Mouse (Mus musculus): ENCODE results near the gene Ppat. TPM values are rescaled to one million over a fixed set of nuclear protein-coding genes. Genes with fewer than 3 reads are reported as not detected.
"Not testable (repeated sequence)": the region's sequence is repeated elsewhere in the genome, so short reads cannot be mapped to it uniquely, and the experiment has no call there.

Ppat gene
- polyA plus RNA-seq, 1 experiment = 5.3 TPM

- Histone ChIP-seq H3K27ac (replicated peaks; ENCODE audit: low read depth, low read length) (peak overlapping the region; percentile 56; the same call in 1 of the 2 replicates), H3K4me3 (ENCODE audit: insufficient read depth, low read depth, low read length) (peak overlapping the region; percentile 41)
Observed at GRCm38 (mm10) chr5:76928124-76928832, 23.1 kb downstream of the Ppat start.

GRCm38 (mm10) chr5:76924296-76924695 is 27.1 kb downstream of the Ppat start:
- Histone ChIP-seq H3K27ac (replicated peaks; ENCODE audit: low read depth, low read length) (no peak overlapping the region), H3K4me3 (ENCODE audit: insufficient read depth, low read depth, low read length) (no peak overlapping the region), H3K4me1 (ENCODE audit: control insufficient read depth, insufficient read depth, insufficient read length, low read length) (peaks cover 3% of the 10 kb centered on the region; the same call in 1 of the 2 replicates)

More at GRCm38 (mm10) chr5:76928124-76928832, 23.1 kb downstream of the Ppat start:
- peaks cover 3% of the 10 kb centered on the region for H3K4me1 ChIP-seq (ENCODE audit: control insufficient read depth, insufficient read depth, insufficient read length, low read length)

- no peaks in the 10 kb centered on the region for H3K4me1 ChIP-seq (ENCODE audit: control insufficient read depth, insufficient read depth, insufficient read length, low read length)
- H3K4me3 ChIP-seq (ENCODE audit: insufficient read depth, low read depth, low read length) = no peak overlapping the region
- no peak overlapping the region for H3K27ac ChIP-seq (replicated peaks; ENCODE audit: low read depth, low read length)
Observed at GRCm38 (mm10) chr5:76923428-76923827, 27.9 kb downstream of the Ppat start.

- no peak overlapping the region for H3K4me3 ChIP-seq (ENCODE audit: insufficient read depth, low read depth, low read length)
- no peaks in the 10 kb centered on the region for H3K4me1 ChIP-seq (ENCODE audit: control insufficient read depth, insufficient read depth, insufficient read length, low read length)
- H3K27ac ChIP-seq (replicated peaks; ENCODE audit: low read depth, low read length) = no peak overlapping the region
Observed at GRCm38 (mm10) chr5:76922833-76923232, 28.5 kb downstream of the Ppat start.

GRCm38 (mm10) chr5:76912522-76912921 is 38.9 kb downstream of the Ppat start:
- not testable (repeated sequence) for H3K4me3 ChIP-seq (ENCODE audit: insufficient read depth, low read depth, low read length); H3K27ac ChIP-seq (replicated peaks; ENCODE audit: low read depth, low read length); H3K4me1 ChIP-seq (ENCODE audit: control insufficient read depth, insufficient read depth, insufficient read length, low read length)

- Histone ChIP-seq H3K4me1 (ENCODE audit: control insufficient read depth, insufficient read depth, insufficient read length, low read length) (no peaks in the 10 kb centered on the region), H3K27ac (replicated peaks; ENCODE audit: low read depth, low read length) (no peak overlapping the region), H3K4me3 (ENCODE audit: insufficient read depth, low read depth, low read length) (no peak overlapping the region)
Observed at GRCm38 (mm10) chr5:76910807-76911206, 40.6 kb downstream of the Ppat start.

- peak overlapping the region; percentile 82 for H3K4me3 ChIP-seq (ENCODE audit: insufficient read depth, low read depth, low read length)
- H3K27ac ChIP-seq (replicated peaks; ENCODE audit: low read depth, low read length) = peak overlapping the region; percentile 81
- H3K4me1 ChIP-seq (ENCODE audit: control insufficient read depth, insufficient read depth, insufficient read length, low read length) = no peaks in the 10 kb centered on the region
Observed at GRCm38 (mm10) chr5:76906155-76906499, 45.3 kb downstream of the Ppat start.

GRCm38 (mm10) chr5:76905405-76906154 is 45.8 kb downstream of the Ppat start, which contains the start of gene Aasdh:
Gene Aasdh (minus strand): TSS chr5:76905514.
- H3K4me3 ChIP-seq (ENCODE audit: insufficient read depth, low read depth, low read length) = peak within 1 kb of the TSS; percentile 82

GRCm38 (mm10) chr5:76904713-76905404 is 46.5 kb downstream of the Ppat start:
- Histone ChIP-seq H3K27ac (replicated peaks; ENCODE audit: low read depth, low read length) (peak overlapping the region; percentile 53; the same call in 1 of the 2 replicates), H3K4me1 (ENCODE audit: control insufficient read depth, insufficient read depth, insufficient read length, low read length) (no peaks in the 10 kb centered on the region), H3K4me3 (ENCODE audit: insufficient read depth, low read depth, low read length) (peak overlapping the region; percentile 82)

More at GRCm38 (mm10) chr5:76905405-76906154, 45.8 kb downstream of the Ppat start, which contains the start of gene Aasdh:
- Histone ChIP-seq H3K27ac (replicated peaks; ENCODE audit: low read depth, low read length) (peak within 1 kb of the TSS; percentile 81), H3K4me1 (ENCODE audit: control insufficient read depth, insufficient read depth, insufficient read length, low read length) (no peaks in the 10 kb centered on the region)

GRCm38 (mm10) chr5:76902131-76902530 is 49.2 kb downstream of the Ppat start:
- no peaks in the 10 kb centered on the region for H3K4me1 ChIP-seq (ENCODE audit: control insufficient read depth, insufficient read depth, insufficient read length, low read length)
- H3K4me3 ChIP-seq (ENCODE audit: insufficient read depth, low read depth, low read length) = no peak overlapping the region
- H3K27ac ChIP-seq (replicated peaks; ENCODE audit: low read depth, low read length) = no peak overlapping the region

GRCm38 (mm10) chr5:76893084-76893483 is 58.3 kb downstream of the Ppat start:
- H3K4me1 ChIP-seq (ENCODE audit: control insufficient read depth, insufficient read depth, insufficient read length, low read length) = no peaks in the 10 kb centered on the region
- H3K4me3 ChIP-seq (ENCODE audit: insufficient read depth, low read depth, low read length) = no peak overlapping the region

GRCm38 (mm10) chr5:76892608-76893007 is 58.8 kb downstream of the Ppat start:
- H3K4me3 ChIP-seq (ENCODE audit: insufficient read depth, low read depth, low read length) = no peak overlapping the region
- no peaks in the 10 kb centered on the region for H3K4me1 ChIP-seq (ENCODE audit: control insufficient read depth, insufficient read depth, insufficient read length, low read length)
- no peak overlapping the region for H3K27ac ChIP-seq (replicated peaks; ENCODE audit: low read depth, low read length)

More at GRCm38 (mm10) chr5:76893084-76893483, 58.3 kb downstream of the Ppat start:
- no peak overlapping the region for H3K27ac ChIP-seq (replicated peaks; ENCODE audit: low read depth, low read length)

- no peaks in the 10 kb centered on the region for H3K4me1 ChIP-seq (ENCODE audit: control insufficient read depth, insufficient read depth, insufficient read length, low read length)
- H3K4me3 ChIP-seq (ENCODE audit: insufficient read depth, low read depth, low read length) = no peak overlapping the region
- no peak overlapping the region for H3K27ac ChIP-seq (replicated peaks; ENCODE audit: low read depth, low read length)
Observed at GRCm38 (mm10) chr5:76887011-76887410, 64.4 kb downstream of the Ppat start.

- H3K4me1 ChIP-seq (ENCODE audit: control insufficient read depth, insufficient read depth, insufficient read length, low read length) = no peaks in the 10 kb centered on the region
- H3K27ac ChIP-seq (replicated peaks; ENCODE audit: low read depth, low read length) = no peak overlapping the region
- H3K4me3 ChIP-seq (ENCODE audit: insufficient read depth, low read depth, low read length) = no peak overlapping the region
Observed at GRCm38 (mm10) chr5:76884107-76884506, 67.3 kb downstream of the Ppat start.

GRCm38 (mm10) chr5:76876106-76876758 is 75.1 kb downstream of the Ppat start:
- no peaks in the 10 kb centered on the region for H3K4me1 ChIP-seq (ENCODE audit: control insufficient read depth, insufficient read depth, insufficient read length, low read length)
- no peak overlapping the region for H3K4me3 ChIP-seq (ENCODE audit: insufficient read depth, low read depth, low read length)
- H3K27ac ChIP-seq (replicated peaks; ENCODE audit: low read depth, low read length) = no peak overlapping the region
